Mouse (Mus musculus) liver, adult (tissue): ENCODE results near the gene Paxbp1.

Experiments used
- GATA4 ChIP-seq: IDR thresholded peaks from 2 replicates; pipeline ENCODE4 v1.6.1; 2014; ENCODE audit warnings: mild to moderate bottlenecking, low read length; ENCODE audit not compliant: insufficient replicate concordance

Gene Paxbp1

GRCm38 (mm10) chr16:90988665-90989064 is 55.7 kb downstream of the Paxbp1 start:
- no peak for TF ChIP-seq GATA4

- no peak for TF ChIP-seq GATA4
Measured at GRCm38 (mm10) chr16:90988039-90988438, 56.3 kb downstream of the Paxbp1 start.

DNA sequence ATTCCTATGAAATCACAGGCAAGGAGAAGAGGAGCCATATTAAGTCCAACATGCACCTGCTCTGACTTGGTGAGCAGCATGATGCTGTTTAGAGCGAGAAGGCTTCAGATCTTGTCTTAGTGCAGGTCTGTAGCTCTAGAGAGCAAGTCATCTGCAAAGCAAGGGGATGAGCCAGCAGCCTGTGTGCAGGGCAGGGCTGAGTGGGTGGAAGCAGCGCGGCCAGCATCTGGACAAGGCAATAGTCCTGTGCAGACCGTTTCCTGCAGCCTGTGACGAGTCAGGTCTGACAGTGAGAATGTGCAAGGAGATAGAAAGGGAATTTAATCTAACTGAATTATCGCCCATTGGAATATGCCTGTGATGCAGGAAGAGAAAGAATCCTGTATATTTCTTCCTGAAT is 73.3 kb downstream of the Paxbp1 start:
- no peak for TF ChIP-seq GATA4

GRCm38 (mm10) chr16:90966241-90966640 is 78.1 kb downstream of the Paxbp1 start:
- TF ChIP-seq GATA4 = no peak

GRCm38 (mm10) chr16:90964302-90964701 is 80.0 kb downstream of the Paxbp1 start:
- no peak for TF ChIP-seq GATA4
